Mouse (Mus musculus): Measurements from ENCODE around the gene Mef2a.

GRCm38 (mm10) chr7:67228390-67228789, 144.3 kb downstream of the Mef2a start:
- TF ChIP-seq GATA1 (IDR thresholded peaks at IDR 0.05; ENCODE audit: low read length) (no peak), TAL1 (IDR thresholded peaks at IDR 0.05; ENCODE audit: low read length) (no peak)

All from erythroblast, embryonic 14.5 days (primary cell).